8 mouse cellular contexts compared by ENCODE assay signal in the genomic region with DNA sequence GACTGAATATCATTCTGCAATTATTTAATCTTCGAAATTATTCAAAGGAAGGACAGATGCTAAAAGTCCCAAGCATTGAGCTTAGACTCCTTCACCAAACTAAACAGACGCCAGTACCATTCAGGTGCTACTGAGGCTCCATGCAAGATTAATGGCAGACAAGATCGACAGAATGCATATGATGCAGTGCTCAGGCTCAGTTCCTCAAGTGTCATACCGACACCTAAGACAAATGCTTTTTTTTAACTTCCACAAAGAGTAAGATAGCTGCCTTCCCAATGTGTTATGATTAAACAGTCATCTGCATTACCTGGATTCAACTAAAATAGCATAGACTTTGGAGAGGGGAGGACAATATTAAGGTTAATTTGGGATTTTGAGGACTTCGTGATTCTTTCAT. TPM values are rescaled to one million over a fixed set of nuclear protein-coding genes. Genes with fewer than 3 reads are reported as not detected.
A peak's percentile ranks its signal among the peaks of the same experiment; 100 is the strongest.
DNase-seq lines count a peak whose midpoint lies in the region; ATAC-seq and TF ChIP-seq lines count a peak whose summit lies in the region.

No protein-coding gene starts in this region.

- peak overlapping the region; percentile 97 for H3K4me3 ChIP-seq in erythroblast, embryonic 14.5 days (replicated peaks)
- H3K4me3 ChIP-seq in forebrain, postnatal 0 days (ENCODE audit: low read depth, low read length): peak overlapping the region; percentile 65
- H3K4me3 ChIP-seq in liver, embryonic 14.5 days (ENCODE audit: insufficient read depth in 1 of 2, low read depth in 2 of 2, low read length in 2 of 2): peak overlapping the region; percentile 11 to 97

- peak; percentile 37 for DNase-seq in A20 (ENCODE audit: low read depth, low spot score)
- no peak for DNase-seq in forebrain, postnatal 0 days
- no peak for DNase-seq in liver, embryonic 14.5 days (ENCODE audit: low read depth in 3 of 3, low spot score in 3 of 3)
- DNase-seq in left cerebral cortex, postnatal 25 days (ENCODE audit: low spot score in 2 of 2): no peak
- no peak for DNase-seq in right cerebral cortex, adult 18-20 months
- DNase-seq in gastrocnemius, postnatal 10 days: no peak

- H3K4me2 ChIP-seq in forebrain, postnatal 0 days (ENCODE audit: low read depth): peak overlapping the region; percentile 72
- H3K4me2 ChIP-seq in liver, embryonic 14.5 days (ENCODE audit: low read depth): peak overlapping the region; percentile 91

- no peak for ATAC-seq in erythroblast, adult 5-6 weeks (replicated peaks; ENCODE audit: low FRiP score, poor library complexity, severe bottlenecking)
- ATAC-seq in forebrain, postnatal 0 days: no peak
- ATAC-seq in liver, embryonic 14.5 days (ENCODE audit: insufficient read depth): no peak

- TF ChIP-seq CTCF in forebrain, postnatal 0 days (IDR thresholded peaks at IDR 0.05; ENCODE audit: low read depth): no peak
- no peak for TF ChIP-seq CTCF in liver, embryonic 14.5 days (IDR thresholded peaks at IDR 0.05; ENCODE audit: low read depth)

- no peak for TF ChIP-seq EP300 in liver, embryonic 14.5 days (IDR thresholded peaks at IDR 0.05; ENCODE audit: low read depth)

- H3K9me3 ChIP-seq in erythroblast, embryonic 14.5 days (ENCODE audit: control insufficient read depth, low read length): no peaks in the 10 kb centered on the region
- H3K9me3 ChIP-seq in forebrain, postnatal 0 days (ENCODE audit: low read length): no peaks in the 10 kb centered on the region
- H3K9me3 ChIP-seq in liver, embryonic 14.5 days (ENCODE audit: control insufficient read depth, low read length): no peaks in the 10 kb centered on the region

- 38% methylated on average over 5 of the region's 5 CpGs for WGBS in forebrain, postnatal 0 days
- 37% methylated on average over 5 of the region's 5 CpGs for WGBS in liver, embryonic 14.5 days (ENCODE audit: insufficient replicate concordance)

- intact Hi-C loops in left cerebral cortex, postnatal 25 days (cut with DNase I): no loop called here

- peak overlapping the region; percentile 81; the same call in 1 of the 2 replicates for H3K9ac ChIP-seq in forebrain, postnatal 0 days
- no peak overlapping the region for H3K9ac ChIP-seq in liver, embryonic 14.5 days (replicated peaks)

- no peak overlapping the region for H3K27ac ChIP-seq in forebrain, postnatal 0 days (ENCODE audit: low read depth, low read length)
- H3K27ac ChIP-seq in liver, embryonic 14.5 days: no peak overlapping the region

- peaks cover 41% of the 10 kb centered on the region for H3K36me3 ChIP-seq in erythroblast, embryonic 14.5 days (ENCODE audit: control insufficient read depth)
- H3K36me3 ChIP-seq in forebrain, postnatal 0 days (ENCODE audit: insufficient read depth): peaks cover 13% of the 10 kb centered on the region
- peaks cover 19% of the 10 kb centered on the region for H3K36me3 ChIP-seq in liver, embryonic 14.5 days (replicated peaks; ENCODE audit: control insufficient read depth, insufficient read depth, low read depth)

- H3K27me3 ChIP-seq in erythroblast, embryonic 14.5 days (ENCODE audit: control insufficient read depth): no peaks in the 10 kb centered on the region
- no peaks in the 10 kb centered on the region for H3K27me3 ChIP-seq in forebrain, postnatal 0 days (ENCODE audit: insufficient read depth, low read length)
- no peaks in the 10 kb centered on the region for H3K27me3 ChIP-seq in liver, embryonic 14.5 days (ENCODE audit: control insufficient read depth, insufficient read depth, low read length)

- H3K4me1 ChIP-seq in erythroblast, embryonic 14.5 days (ENCODE audit: control insufficient read depth): peaks cover 35% of the 10 kb centered on the region
- H3K4me1 ChIP-seq in forebrain, postnatal 0 days (ENCODE audit: insufficient read depth): peaks cover 4% of the 10 kb centered on the region; the same call in 1 of the 2 replicates
- H3K4me1 ChIP-seq in liver, embryonic 14.5 days (replicated peaks; ENCODE audit: control insufficient read depth in 2 of 2, insufficient read depth in 2 of 2, low read length in 1 of 2): peaks cover 3 to 15% of the 10 kb centered on the region in 2 experiments; a peak in 3 of 4 replicates

RNA-seq across cellular contexts. Expression of gene Ppp2r5e, which starts 1.6 kb away (rescaled TPM):
- 4.2 and 4.3 TPM in 2 replicates for polyA plus RNA-seq in erythroblast, embryonic 14.5 days (2012)
- total RNA-seq in erythroblast, adult 5-6 weeks (2015; ENCODE audit: low replicate concordance): 25.6 and 47.6 TPM in 2 replicates
- total RNA-seq in erythroblast, adult 5-6 weeks (2017; ENCODE audit: low replicate concordance): 6.4 TPM in 2 replicates
- 35.4 and 50.8 TPM in 2 replicates for total RNA-seq in forebrain, postnatal 0 days (2014; rRNA removed)
- 22.7 and 26.7 TPM in 2 replicates for polyA plus RNA-seq in forebrain, postnatal 0 days (2015; fragmentation: Nextera tagmentation; extraction: Ambion mirVana)
- polyA plus RNA-seq in liver, embryonic 14.5 days (2012; rRNA removed): 3.8 and 6.8 TPM in 2 replicates
- polyA plus RNA-seq in liver, embryonic 14.5 days (2014; fragmentation: Nextera tagmentation; extraction: Ambion mirVana): 5.0 and 5.8 TPM in 2 replicates
- 10 to 100 TPM; 77.2 to 78.7 TPM for total RNA-seq in left cerebral cortex, postnatal 25 days (2021)
- 10 to 100 TPM; 28.6 to 32.0 TPM for total RNA-seq in gastrocnemius, postnatal 10 days (2021)
